Mouse (Mus musculus): ENCODE measurements at regions not wholly inside any gene's neighbourhood (a gene's known extent, or its start where the extent isn't known, plus 50 kb on each side); places are given as distances from the start of the nearest gene placed in this dataset.

GRCm38 (mm10) chr9:31578506-31579173, 114.4 kb upstream of the Tmem45b start:
- DNase-seq (ENCODE audit: low spot score): no peak

GRCm38 (mm10) chr9:31577066-31577465, 112.8 kb upstream of the Tmem45b start:
- DNase-seq (ENCODE audit: low spot score): no peak

DNA sequence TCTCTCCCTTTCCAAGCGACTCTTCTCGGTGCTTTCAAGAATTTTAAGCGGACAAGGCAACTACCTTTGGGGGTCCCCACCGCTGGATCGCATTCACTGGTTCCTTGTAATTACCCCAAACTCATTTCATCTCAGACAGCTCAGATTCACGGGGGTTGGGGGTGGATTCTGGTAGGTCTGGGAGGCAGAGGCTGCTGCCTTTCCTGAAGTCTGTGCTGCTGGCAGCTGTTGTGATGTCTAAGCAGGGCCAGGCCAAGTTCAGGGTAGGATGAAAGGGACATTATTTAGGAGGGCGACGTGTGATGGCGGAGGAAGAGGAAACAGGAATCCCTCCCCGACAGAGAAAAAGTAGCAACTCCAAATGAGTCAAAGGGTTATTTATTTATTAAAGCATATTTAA, 102.8 kb upstream of the Tmem45b start:
- DNase-seq (ENCODE audit: low spot score): no peak

- DNase-seq (ENCODE audit: low spot score): no peak
Measured at GRCm38 (mm10) chr9:31566257-31567007, 102.2 kb upstream of the Tmem45b start.

- DNase-seq (ENCODE audit: low spot score): no peak
Measured at GRCm38 (mm10) chr9:31564996-31565773, 100.9 kb upstream of the Tmem45b start.

GRCm38 (mm10) chr9:31563541-31563940, 99.3 kb upstream of the Tmem45b start:
- no peak for DNase-seq (ENCODE audit: low spot score)

DNA sequence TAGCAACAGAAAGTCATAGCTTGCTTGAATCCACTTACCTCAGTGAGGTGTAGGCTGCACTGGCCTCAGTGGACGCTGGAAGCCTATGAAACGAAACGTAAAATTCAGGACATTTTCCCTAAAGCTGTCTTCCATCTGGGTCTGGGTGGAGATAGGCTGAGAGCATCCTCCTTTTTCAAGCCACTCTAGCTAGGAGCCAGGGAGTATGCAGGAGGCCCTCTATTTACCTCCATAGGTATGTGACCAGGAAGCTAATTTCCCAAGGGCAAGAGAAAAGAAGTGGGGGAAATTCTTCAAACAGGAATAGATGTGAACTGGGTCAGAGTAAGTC, 95.9 kb upstream of the Tmem45b start:
- DNase-seq (ENCODE audit: low spot score): no peak

GRCm38 (mm10) chr9:31559506-31560225, 95.4 kb upstream of the Tmem45b start:
- peak; percentile 90 for DNase-seq (ENCODE audit: low spot score)

GRCm38 (mm10) chr9:31543691-31544052, 79.4 kb upstream of the Tmem45b start:
- no peak for DNase-seq (ENCODE audit: low spot score)

DNA sequence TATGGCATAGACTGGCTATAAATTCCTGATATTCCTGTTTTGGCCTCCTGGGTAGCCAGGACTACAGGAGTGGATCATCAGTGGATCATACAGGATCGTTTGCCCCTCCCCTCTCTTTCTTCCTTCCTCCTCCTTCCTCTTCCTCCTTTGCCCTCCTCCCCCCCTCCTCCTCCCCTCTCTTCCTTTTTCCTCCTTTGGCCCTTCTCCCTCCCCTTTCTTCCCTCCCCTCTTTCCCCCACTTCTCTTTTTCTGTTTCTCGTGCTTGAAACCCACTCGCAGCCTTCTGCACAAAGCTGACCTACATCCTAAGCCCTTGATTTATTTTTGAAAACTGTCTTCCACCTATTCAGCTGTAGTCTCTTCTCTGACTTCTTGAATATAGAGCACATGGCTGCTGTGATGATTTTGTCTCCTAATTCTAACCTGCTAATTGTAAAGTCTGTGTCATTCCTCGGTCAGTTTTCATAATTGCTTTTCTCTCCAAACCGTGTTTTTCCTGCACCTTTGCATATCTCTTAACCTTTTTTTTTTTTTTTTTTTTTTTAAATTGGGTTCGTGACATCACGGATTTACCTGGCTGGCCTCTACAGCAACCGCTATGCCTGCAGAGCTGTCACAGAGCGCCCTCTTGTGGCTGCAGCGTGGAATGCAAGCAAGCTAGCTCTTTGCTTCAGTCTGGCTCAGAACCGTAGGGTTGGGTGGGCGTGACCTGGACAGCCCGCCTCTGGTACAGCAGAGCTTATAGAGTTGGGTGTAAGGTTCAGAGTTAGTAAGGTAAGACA, 78.8 kb upstream of the Tmem45b start:
- DNase-seq (ENCODE audit: low spot score): peak; percentile 59

GRCm38 (mm10) chr9:31541615-31542191, 77.4 kb upstream of the Tmem45b start:
- DNase-seq (ENCODE audit: low spot score): no peak

- DNase-seq (ENCODE audit: low spot score): no peak
Measured at GRCm38 (mm10) chr9:31538458-31539210, 74.4 kb upstream of the Tmem45b start.

DNA sequence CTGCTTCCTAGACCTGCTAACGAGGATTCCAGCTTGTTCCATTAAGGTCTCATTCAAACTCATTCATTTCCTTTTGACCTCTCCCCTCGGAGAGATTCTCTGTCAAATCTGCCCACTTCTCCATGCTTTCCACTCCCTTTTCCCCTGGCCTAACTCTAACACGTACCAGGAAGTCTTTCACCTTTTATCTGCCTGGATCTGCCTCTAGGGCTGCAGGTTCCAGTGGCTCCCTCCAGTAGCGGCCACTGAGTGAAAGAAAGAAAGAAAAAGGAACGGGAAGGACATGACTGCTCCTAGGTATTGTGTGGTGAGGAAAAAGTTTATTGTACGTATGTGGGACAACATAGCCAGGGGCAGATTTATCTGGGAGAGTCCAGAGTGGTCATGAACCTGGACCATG, 64.8 kb upstream of the Tmem45b start:
- no peak for DNase-seq (ENCODE audit: low spot score)

DNA sequence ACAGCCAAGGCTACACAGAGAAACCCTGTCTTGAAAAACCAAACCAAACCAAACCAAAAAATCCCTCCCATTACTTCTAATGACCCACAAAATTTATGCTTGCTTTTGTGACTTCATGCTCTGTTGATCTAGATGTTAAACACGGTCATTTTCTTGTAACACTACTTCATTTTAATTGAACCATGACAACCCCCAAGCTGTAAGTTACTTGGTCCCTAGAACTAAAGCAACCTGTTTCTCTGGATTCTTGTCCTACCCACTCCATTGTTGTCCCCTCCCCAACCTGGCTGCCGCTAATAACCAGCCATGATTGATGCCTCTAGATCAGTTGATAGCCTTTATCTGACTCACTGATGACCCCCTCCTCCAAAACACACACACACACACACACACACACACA, 63.0 kb upstream of the Tmem45b start:
- no peak for DNase-seq (ENCODE audit: low spot score)
